Mouse (Mus musculus) ES-Bruce4 (cell line): Measurements from ENCODE around the gene Pik3r6. TPM values are rescaled to one million over a fixed set of nuclear protein-coding genes. Genes with fewer than 3 reads are reported as not detected.

Experiments
- H3K27ac ChIP-seq: 2 replicates; pipeline ENCODE4 v1.5.1; 2012; ENCODE audit warnings: low read length, inconsistent platforms; ENCODE audit not compliant: insufficient read depth
- H3K27me3 ChIP-seq: 2 replicates; pipeline ENCODE4 v1.6.1; 2012; ENCODE audit warnings: mild to moderate bottlenecking, low read length, inconsistent platforms; ENCODE audit not compliant: control insufficient read depth, poor library complexity, insufficient read depth, severe bottlenecking
- H3K36me3 ChIP-seq: 2 replicates; pipeline ENCODE4 v1.6.1; 2012; ENCODE audit warnings: inconsistent platforms, mild to moderate bottlenecking, low read length, moderate library complexity; ENCODE audit not compliant: control insufficient read depth, poor library complexity, insufficient read depth, severe bottlenecking
- H3K4me1 ChIP-seq: one replicate; pipeline ENCODE4 v1.8.1; 2011; ENCODE audit warnings: low read length; ENCODE audit not compliant: control insufficient read depth, insufficient read depth
- H3K4me3 ChIP-seq: 2 replicates; pipeline ENCODE4 v1.5.1; 2011; ENCODE audit warnings: low read depth, mild to moderate bottlenecking, low read length
- H3K9ac ChIP-seq: 2 replicates; pipeline ENCODE4 v1.6.1; 2012; ENCODE audit warnings: low read depth, mild to moderate bottlenecking, inconsistent platforms; ENCODE audit not compliant: poor library complexity, severe bottlenecking
- H3K9me3 ChIP-seq: replicated peaks from 2 replicates; pipeline ENCODE4 v1.6.1; 2012; ENCODE audit warnings: mild to moderate bottlenecking, low read length, inconsistent platforms; ENCODE audit not compliant: control insufficient read depth, poor library complexity, insufficient read depth, severe bottlenecking
- CTCF ChIP-seq: IDR thresholded peaks from one replicate; pipeline ENCODE4 v1.8.1; 2011; ENCODE audit warnings: low read depth, low read length
- EP300 ChIP-seq: IDR thresholded peaks from 2 replicates; pipeline ENCODE4 v1.6.1; 2011; ENCODE audit warnings: low read depth, low read length; ENCODE audit not compliant: insufficient read depth
- POLR2A ChIP-seq: IDR thresholded peaks from one replicate; pipeline ENCODE4 v1.8.1; 2011; ENCODE audit warnings: low read length; ENCODE audit not compliant: insufficient read depth
- polyA plus RNA-seq: library from polyadenylated mRNA; stranded (reverse); fragments of >200 nt; gene quantifications from 2 replicates; pipeline ENCODE4 v1.2.4, GENCODE M21; 2011; ENCODE audit warnings: low read depth; ENCODE audit not compliant: missing spikeins, insufficient read depth, insufficient read length

Pik3r6 gene
- polyA plus RNA-seq, 1 experiment, result not detected

DNA sequence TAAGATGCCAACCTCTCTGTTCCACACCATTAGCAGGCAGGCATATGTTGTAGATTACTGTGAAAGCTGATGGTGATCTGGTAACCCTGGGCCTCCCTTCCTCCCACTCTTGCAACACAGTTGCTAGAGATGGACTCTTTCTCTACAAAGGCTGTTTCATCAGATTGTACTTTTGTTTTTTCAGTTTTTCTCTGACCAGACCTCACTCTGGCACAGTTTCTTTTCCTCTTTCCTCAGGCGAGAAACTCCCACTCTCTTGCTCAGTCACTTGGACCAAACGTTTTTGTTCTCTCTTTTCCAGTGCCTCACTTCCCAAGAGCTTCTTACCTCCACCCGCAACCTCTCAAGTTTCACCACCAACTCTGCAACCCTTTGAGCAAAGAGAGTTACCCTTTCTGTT is 11.2 kb downstream of the Pik3r6 start:
- TF ChIP-seq CTCF (no peak), POLR2A (no peak), EP300 (no peak)
- Histone ChIP-seq H3K27me3 (no peaks in the 10 kb centered on the region; the same call in 1 of the 2 replicates), H3K9me3 (peaks cover 11% of the 10 kb centered on the region), H3K27ac (no peak overlapping the region), H3K4me3 (no peak overlapping the region), H3K36me3 (no peaks in the 10 kb centered on the region), H3K4me1 (no peaks in the 10 kb centered on the region), H3K9ac (no peak overlapping the region)

DNA sequence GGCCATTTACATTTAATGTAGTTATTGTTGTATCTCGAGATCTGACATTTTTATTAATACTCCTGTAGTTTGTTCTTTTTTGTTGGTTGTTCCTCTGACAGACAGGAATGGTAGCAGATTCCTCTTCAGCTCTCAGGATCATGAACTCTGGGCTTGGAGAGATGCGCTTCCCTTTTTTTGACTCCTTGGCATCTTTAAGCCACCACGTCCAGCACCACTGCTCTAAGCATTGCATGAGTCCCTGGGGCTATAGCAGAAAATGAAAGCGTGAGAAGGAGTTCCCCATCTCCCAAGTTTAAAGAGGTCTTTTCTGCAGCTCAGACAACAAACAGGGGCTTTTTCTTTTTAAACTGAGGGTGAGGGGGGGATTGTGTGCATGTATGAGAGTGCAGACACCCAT is 16.5 kb downstream of the Pik3r6 start:
- Histone ChIP-seq H3K9me3 (no peaks in the 10 kb centered on the region), H3K4me1 (no peaks in the 10 kb centered on the region), H3K36me3 (no peaks in the 10 kb centered on the region), H3K27ac (no peak overlapping the region), H3K27me3 (no peaks in the 10 kb centered on the region; the same call in 1 of the 2 replicates), H3K9ac (no peak overlapping the region), H3K4me3 (no peak overlapping the region)
- TF ChIP-seq EP300 (no peak), POLR2A (no peak), CTCF (no peak)

DNA sequence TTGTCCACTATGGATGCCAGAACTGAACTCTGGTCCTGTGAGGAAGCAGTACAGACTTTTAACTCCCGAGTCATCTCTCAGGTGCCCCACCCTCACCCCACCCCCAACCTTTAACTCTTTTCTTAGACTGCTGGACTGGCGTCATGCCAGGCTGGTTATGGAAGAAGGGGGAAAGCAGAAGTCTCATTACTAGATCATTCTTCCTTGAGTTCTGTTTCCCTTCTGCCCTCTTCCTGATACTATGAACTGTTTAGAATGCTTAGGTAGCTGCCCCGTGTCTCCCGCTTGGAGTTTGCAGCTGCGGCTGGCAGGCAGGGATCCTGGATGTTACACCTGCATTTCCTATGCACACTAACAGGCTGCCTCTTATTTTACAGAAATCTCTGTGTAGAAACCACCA is 17.0 kb downstream of the Pik3r6 start:
- Histone ChIP-seq H3K9me3 (no peaks in the 10 kb centered on the region), H3K27ac (no peak overlapping the region), H3K36me3 (no peaks in the 10 kb centered on the region), H3K9ac (no peak overlapping the region), H3K4me1 (no peaks in the 10 kb centered on the region), H3K4me3 (no peak overlapping the region), H3K27me3 (no peaks in the 10 kb centered on the region; the same call in 1 of the 2 replicates)
- TF ChIP-seq EP300 (no peak), POLR2A (no peak), CTCF (no peak)

DNA sequence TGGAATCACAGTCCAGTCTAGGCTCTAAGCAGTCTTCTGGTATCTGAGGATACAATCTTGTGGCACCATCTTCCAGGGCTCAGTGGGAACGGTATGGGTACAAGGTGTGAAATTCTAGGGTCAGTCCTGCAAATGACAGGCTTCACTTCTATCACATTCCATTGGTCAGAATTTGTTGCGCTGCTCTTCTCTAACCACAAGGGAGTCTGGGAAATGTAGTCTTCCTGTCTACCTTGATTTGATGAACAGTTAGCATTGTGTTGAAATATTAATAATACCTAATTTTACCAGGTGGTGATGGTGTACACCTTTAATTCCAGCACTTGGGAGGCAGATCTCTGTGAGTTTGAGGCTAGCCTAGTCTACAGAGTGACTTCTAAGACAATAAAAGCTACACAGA is 17.6 kb downstream of the Pik3r6 start:
- Histone ChIP-seq H3K9ac (no peak overlapping the region), H3K36me3 (no peaks in the 10 kb centered on the region), H3K27me3 (no peaks in the 10 kb centered on the region; the same call in 1 of the 2 replicates), H3K4me1 (no peaks in the 10 kb centered on the region), H3K27ac (no peak overlapping the region), H3K4me3 (no peak overlapping the region), H3K9me3 (no peaks in the 10 kb centered on the region)
- TF ChIP-seq EP300 (no peak), POLR2A (no peak), CTCF (no peak)

DNA sequence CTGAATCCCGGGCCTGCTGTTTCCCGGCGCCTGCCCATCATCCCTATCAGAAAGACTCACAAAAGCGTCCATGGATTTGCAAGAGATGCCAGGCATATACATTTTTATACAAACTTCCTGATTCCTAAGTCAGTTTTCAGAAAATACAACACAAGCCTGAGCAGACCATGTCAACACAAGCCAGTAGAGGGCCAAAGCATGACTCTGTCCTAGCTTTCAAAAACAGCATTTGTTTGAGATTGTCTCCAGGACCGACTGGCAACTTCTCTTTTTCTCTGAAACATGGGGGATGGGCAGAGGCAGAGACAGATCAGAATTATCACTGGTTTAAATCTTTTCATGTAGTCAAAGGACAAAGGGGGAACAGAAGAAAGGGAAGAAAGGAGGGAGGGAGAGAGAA is 18.5 kb downstream of the Pik3r6 start:
- TF ChIP-seq EP300 (no peak), CTCF (no peak), POLR2A (no peak)
- Histone ChIP-seq H3K9ac (no peak overlapping the region), H3K36me3 (no peaks in the 10 kb centered on the region), H3K9me3 (no peaks in the 10 kb centered on the region), H3K27ac (no peak overlapping the region), H3K4me3 (no peak overlapping the region), H3K4me1 (no peaks in the 10 kb centered on the region), H3K27me3 (no peaks in the 10 kb centered on the region; the same call in 1 of the 2 replicates)

DNA sequence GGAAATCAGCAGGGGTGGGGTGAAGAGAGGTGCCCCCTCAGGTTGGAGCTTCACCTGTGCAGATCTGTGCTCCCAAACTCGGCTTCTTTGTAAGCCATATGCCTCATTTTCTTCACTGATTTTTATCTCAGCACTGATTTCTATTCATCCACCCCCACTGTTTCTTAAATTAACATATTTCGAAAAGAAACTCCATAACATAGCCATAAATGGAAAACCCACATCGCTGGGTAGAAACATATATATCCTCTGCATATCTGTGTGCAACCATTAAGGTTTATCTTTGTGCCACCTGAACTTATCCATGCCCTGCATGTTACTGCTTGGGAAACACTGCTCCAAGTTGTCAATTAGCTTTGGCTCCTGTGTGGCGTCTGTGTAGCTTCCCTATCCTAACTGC is 23.6 kb downstream of the Pik3r6 start:
- Histone ChIP-seq H3K27me3 (no peaks in the 10 kb centered on the region), H3K27ac (no peak overlapping the region), H3K4me1 (no peaks in the 10 kb centered on the region), H3K4me3 (no peak overlapping the region), H3K36me3 (no peaks in the 10 kb centered on the region), H3K9me3 (no peaks in the 10 kb centered on the region), H3K9ac (no peak overlapping the region)
- TF ChIP-seq CTCF (no peak), EP300 (no peak), POLR2A (no peak)
